Mouse (Mus musculus): ENCODE measurements around the gene Pithd1. TPM values are rescaled to one million over a fixed set of nuclear protein-coding genes. Genes with fewer than 3 reads are reported as not detected.

The Pithd1 gene
- polyA plus RNA-seq (2021; fragmentation: Nextera tagmentation) = 146 and 163 TPM in 2 replicates
- long read RNA-seq, experiment 1, transcript Pithd1-201 (6 exons, 1,700 nt) = major isoform, 837 of 869 reads
- long read RNA-seq, experiment 1, partial matches to known transcripts = 3 of 869 reads
- long read RNA-seq, experiment 1, other reads (novel, unspliced or antisense) = 27 of 869 reads
- long read RNA-seq, experiment 2, transcript Pithd1-201 (6 exons, 1,700 nt) = major isoform, 180 of 205 reads
- long read RNA-seq, experiment 2, partial matches to known transcripts = 7 of 205 reads
- long read RNA-seq, experiment 2, other reads (novel, unspliced or antisense) = 17 of 205 reads

DNA sequence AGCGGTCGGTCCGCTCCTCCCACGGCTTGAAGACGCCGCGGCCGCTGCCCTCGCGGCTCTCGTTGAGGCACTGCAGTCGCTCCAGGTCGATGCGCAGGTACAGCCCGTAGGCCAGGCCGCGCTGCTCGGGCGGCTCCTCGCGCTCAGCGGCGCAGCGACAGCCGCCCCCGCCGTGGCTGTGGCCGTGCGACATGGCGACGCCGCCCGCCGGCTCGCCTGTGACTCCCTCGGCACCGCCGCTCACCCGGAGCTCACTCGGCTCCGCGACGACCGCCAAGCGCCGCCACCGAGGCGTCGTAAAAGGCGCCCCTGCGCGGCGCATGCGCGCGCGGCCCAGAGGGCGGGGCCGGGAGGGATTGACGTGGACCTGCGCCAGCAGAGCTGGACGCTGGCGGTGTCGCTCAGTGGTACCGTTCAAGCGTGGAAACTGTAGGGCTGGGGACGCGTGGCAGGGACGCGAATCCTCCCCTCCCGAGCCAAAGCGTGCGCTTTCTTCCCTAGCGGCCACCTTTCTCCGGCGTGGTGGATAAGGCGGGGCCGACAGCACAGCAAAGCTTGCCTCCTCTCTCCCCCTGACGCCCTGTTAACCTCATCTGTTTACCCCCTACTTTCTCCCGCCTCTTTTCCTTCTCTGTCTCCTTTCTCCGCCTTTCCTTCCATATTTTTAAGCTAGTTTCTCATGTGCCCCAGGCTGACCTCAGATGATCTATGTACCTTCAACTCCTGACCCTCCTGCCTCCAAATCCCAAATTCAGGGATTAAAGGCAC is at the start of gene Pithd1:
Pithd1 (minus strand) TSS at position 322 of the 768 bp plus-strand sequence.

DNA sequence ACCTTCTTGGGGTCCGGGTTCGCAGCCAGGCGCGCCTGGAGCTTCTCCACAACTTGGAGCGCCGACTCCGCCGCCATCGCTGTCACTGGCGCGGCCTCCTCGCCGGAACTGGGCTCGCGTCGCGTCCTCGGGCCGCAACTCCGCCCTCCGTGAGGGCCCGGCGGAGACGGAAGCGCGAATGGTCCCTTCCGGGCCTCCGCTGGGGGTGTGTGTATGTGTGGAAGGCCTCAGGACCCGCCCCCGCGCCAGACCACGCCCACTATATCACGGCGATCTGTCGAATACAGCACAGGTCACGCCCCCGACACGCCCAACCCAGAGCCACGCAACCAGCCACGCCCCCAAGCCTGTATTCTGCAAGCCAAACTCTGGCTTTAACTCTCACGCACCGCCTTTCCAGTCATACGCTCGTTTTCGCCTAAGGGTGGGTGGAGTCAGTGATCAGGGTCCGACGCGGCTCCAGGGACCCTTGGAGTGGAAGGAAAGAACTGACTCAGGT is 34.5 kb upstream of the Pithd1 start, which contains the start of gene Eloa:
Eloa (minus strand) TSS at position 215 of the 499 bp plus-strand sequence.

DNA sequence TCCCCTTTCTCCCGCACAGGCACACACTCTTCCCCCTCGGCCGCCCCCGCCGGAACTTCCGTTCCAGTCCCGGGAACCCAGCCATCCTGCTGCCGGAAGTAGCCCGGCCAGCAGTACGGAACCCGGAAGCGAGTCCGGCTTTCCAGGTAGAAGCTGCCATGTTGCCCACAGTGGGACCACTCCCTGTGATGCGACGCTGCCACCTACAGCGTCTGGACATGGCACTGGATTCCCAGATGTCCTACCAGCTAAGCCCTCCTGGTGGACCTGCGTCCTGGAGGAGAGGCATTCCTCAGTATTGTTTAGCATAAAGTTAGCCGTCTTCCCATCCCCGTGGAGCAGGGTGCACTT is 14.5 kb downstream of the Pithd1 start, which contains the start of gene Lypla2:
Lypla2 (minus strand) TSS at position 71 of the 351 bp plus-strand sequence.

DNA sequence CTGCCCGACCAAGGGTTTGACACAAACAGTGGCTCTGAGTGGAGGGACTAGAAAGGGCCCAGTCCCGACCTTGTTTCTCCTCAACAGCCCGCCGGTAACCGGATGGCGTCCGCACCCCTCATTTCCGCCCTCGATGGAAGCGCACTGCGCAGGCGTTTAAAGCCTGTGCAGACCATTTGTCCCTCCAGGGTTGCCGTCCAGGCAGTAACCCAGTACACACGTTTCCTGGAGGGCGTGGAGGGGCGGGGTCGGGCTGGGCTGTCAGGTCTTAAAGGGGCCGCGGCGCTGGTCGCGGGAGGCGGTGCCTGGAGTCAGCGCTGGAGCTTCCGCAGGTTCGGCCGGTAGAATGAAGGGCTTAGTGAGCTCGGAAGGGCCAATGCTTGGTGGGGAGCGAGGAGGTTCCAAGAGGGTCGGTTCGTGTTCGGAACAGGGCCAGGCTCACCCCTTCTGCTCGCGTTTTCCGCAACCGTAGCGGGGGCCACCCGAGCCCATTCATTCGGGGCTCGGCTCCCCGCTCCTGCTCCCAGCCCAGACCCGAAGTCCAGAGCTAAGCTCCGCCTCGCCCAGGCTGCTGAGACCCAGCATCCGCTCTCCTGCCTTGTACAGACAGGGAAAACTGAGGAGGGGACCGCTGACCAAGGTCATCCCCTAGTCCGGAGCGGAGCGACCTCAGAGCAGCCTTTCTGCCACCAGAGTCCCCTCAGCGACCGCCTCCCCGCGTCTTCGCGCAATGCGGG is 23.4 kb downstream of the Pithd1 start, which contains the start of gene Gale:
Gale (plus strand) TSS at position 271 of the 737 bp plus-strand sequence.

DNA sequence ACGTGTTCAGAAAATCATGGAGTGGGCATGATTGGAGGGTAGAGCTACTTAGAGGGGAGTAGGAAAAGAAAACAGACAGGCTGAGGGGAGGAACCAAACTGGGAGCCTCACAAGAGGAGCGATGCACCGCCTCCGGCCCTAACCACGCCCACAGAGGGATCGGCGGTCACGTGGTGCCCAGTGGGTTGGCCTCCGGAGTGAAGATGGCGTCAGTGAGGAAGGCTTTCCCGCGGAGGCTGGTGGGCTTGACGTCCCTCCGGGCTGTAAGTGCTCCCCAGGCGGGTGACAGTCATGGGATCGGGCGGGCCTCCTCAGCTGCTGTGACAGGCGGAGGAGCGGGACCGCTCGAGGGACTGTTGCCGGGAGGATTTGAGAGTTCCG is 40.8 kb downstream of the Pithd1 start, which contains the start of gene Hmgcl:
Hmgcl (plus strand) TSS at position 171 of the 381 bp plus-strand sequence.

Other genes with a start within 250 kb of the Pithd1 start
- gene Myom3, start 227.5 kb downstream of the Pithd1 start, polyA plus RNA-seq (2021; fragmentation: Nextera tagmentation) = 0.77 and 1.3 TPM in 2 replicates
- 47.6 and 49.8 TPM in 2 replicates for gene Srsf10, start 131.5 kb downstream of the Pithd1 start, polyA plus RNA-seq (2021; fragmentation: Nextera tagmentation)
- 42.4 and 47.8 TPM in 2 replicates for gene Pnrc2, start 113.4 kb downstream of the Pithd1 start, polyA plus RNA-seq (2021; fragmentation: Nextera tagmentation)
- gene Cnr2, start 91.9 kb downstream of the Pithd1 start, polyA plus RNA-seq (2021; fragmentation: Nextera tagmentation) = 0.09 and 0.10 TPM in 2 replicates
- 40.3 and 75.4 TPM in 2 replicates for gene Fuca1, start 66.5 kb downstream of the Pithd1 start, polyA plus RNA-seq (2021; fragmentation: Nextera tagmentation)
- 76.6 and 102 TPM in 2 replicates for gene Hmgcl, start 40.8 kb downstream of the Pithd1 start, polyA plus RNA-seq (2021; fragmentation: Nextera tagmentation)
- gene Gale, start 23.5 kb downstream of the Pithd1 start, polyA plus RNA-seq (2021; fragmentation: Nextera tagmentation) = 12.8 and 14.4 TPM in 2 replicates
- 34.5 and 75.6 TPM in 2 replicates for gene Lypla2, start 14.6 kb downstream of the Pithd1 start, polyA plus RNA-seq (2021; fragmentation: Nextera tagmentation)
- gene Eloa, start 34.5 kb upstream of the Pithd1 start, polyA plus RNA-seq (2021; fragmentation: Nextera tagmentation) = 8.3 and 9.2 TPM in 2 replicates
- 1,300 and 1,470 TPM in 2 replicates for gene Rpl11, start 66.2 kb upstream of the Pithd1 start, polyA plus RNA-seq (2021; fragmentation: Nextera tagmentation)
- 114 and 124 TPM in 2 replicates for gene Id3, start 156.2 kb upstream of the Pithd1 start, polyA plus RNA-seq (2021; fragmentation: Nextera tagmentation)
- gene E2f2, start 185.1 kb upstream of the Pithd1 start, polyA plus RNA-seq (2021; fragmentation: Nextera tagmentation) = 0.15 and 0.68 TPM in 2 replicates
- 0.43 and 0.50 TPM in 2 replicates for gene Asap3, start 219.1 kb upstream of the Pithd1 start, polyA plus RNA-seq (2021; fragmentation: Nextera tagmentation)

Measured in left cerebral cortex, adult 6 months (tissue).